Mouse (Mus musculus) bone marrow macrophage, adult 2 months (primary cell): Measurements from ENCODE around the gene Ablim1.

Experiments used
- CTCF ChIP-seq: IDR thresholded peaks from 2 replicates; pipeline ENCODE4 v1.5.1; 2012; ENCODE audit warnings: low read depth, mild to moderate bottlenecking, low read length, moderate library complexity
- POLR2A ChIP-seq: IDR thresholded peaks from 2 replicates; pipeline ENCODE4 v1.6.1; 2012; ENCODE audit warnings: mild to moderate bottlenecking, low read depth, low read length, borderline replicate concordance

DNA sequence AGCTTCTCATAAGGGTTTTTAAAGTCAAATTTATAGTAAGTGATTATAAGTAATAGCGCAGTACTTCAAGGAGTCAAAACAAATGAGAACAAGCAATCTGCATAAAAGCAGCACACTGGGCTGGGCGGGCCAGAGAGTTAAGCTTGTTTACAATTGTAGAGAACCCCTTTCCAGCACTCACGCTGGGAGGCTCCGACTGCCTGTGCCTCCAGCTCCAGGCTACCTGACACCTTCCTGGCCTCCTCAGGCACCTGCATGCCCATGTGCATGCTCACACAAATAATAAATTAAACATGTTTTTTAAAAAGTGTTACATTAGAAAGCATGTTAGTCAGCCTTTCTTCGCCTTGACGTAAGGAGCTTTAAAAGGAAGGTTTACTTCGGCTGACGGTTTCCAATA lies 20.4 kb upstream of the Ablim1 start:
- TF ChIP-seq POLR2A (no peak), CTCF (no peak)
